Mouse (Mus musculus) left cerebral cortex, postnatal 36 days (tissue): ENCODE data around the gene Inpp4b. TPM values are rescaled to one million over a fixed set of nuclear protein-coding genes. Genes with fewer than 3 reads are reported as not detected.
A peak's percentile ranks its signal among the peaks of the same experiment; 100 is the strongest.

ENCODE experiments used
- DNase-seq, 2 experiments: peaks; one replicate each; pipeline ENCODE4 v3.0.0; 2021 to 2022; ENCODE audit warnings: low spot score in 2 of 2, mixed read lengths in 1 of 2
- intact Hi-C: fragments of 180-260 bp; cut with DNase I; formaldehyde crosslinking; loops from one replicate; pipeline ENCODE4 v1.15.1; 2025
- total RNA-seq, 2 experiments: library from RNA; stranded (reverse); gene quantifications; 2 replicates each; pipeline ENCODE4 v1.2.3; 2021

Gene Inpp4b
- total RNA-seq, 2 experiments from 2014 or later = 9.9 to 13.1 TPM

GRCm38 (mm10) chr8:81859805-81860204 is 517.4 kb downstream of the Inpp4b start:
- no peak for DNase-seq
- intact Hi-C loops = no loop called here

GRCm38 (mm10) chr8:81861311-81861710 is 519.0 kb downstream of the Inpp4b start:
- intact Hi-C loops = no loop called here
- no peak for DNase-seq

GRCm38 (mm10) chr8:81862738-81863137 is 520.4 kb downstream of the Inpp4b start:
- DNase-seq = no peak
- intact Hi-C loops = no loop called here

- no peak for DNase-seq
- intact Hi-C loops = no loop called here
Observed at GRCm38 (mm10) chr8:81864318-81864717, 522.0 kb downstream of the Inpp4b start.

- no peak for DNase-seq
- intact Hi-C loops = no loop called here
Observed at GRCm38 (mm10) chr8:81865664-81866063, 523.3 kb downstream of the Inpp4b start.

- intact Hi-C loops = no loop called here
- DNase-seq = peak in 1 of 2 experiments; percentile 13
Observed at GRCm38 (mm10) chr8:81867020-81867419, 524.7 kb downstream of the Inpp4b start.

- intact Hi-C loops = no loop called here
- no peak for DNase-seq
Observed at GRCm38 (mm10) chr8:81870466-81870865, 528.1 kb downstream of the Inpp4b start.

- no peak for DNase-seq
Observed at GRCm38 (mm10) chr8:81880071-81880470, 537.7 kb downstream of the Inpp4b start.

GRCm38 (mm10) chr8:81884195-81884594 is 541.8 kb downstream of the Inpp4b start:
- intact Hi-C loops = no loop called here

More at GRCm38 (mm10) chr8:81880071-81880470, 537.7 kb downstream of the Inpp4b start:
- intact Hi-C loops = no loop called here

GRCm38 (mm10) chr8:81888843-81889242 is 546.5 kb downstream of the Inpp4b start:
- intact Hi-C loops = no loop called here

More at GRCm38 (mm10) chr8:81884195-81884594, 541.8 kb downstream of the Inpp4b start:
- DNase-seq = no peak

GRCm38 (mm10) chr8:81893292-81893691 is 550.9 kb downstream of the Inpp4b start:
- intact Hi-C loops = no loop called here
- DNase-seq = no peak

More at GRCm38 (mm10) chr8:81888843-81889242, 546.5 kb downstream of the Inpp4b start:
- DNase-seq = no peak

- DNase-seq = no peak
- intact Hi-C loops = no loop called here
Observed at GRCm38 (mm10) chr8:81946812-81947211, 604.5 kb downstream of the Inpp4b start.

GRCm38 (mm10) chr8:81953101-81953500 is 610.7 kb downstream of the Inpp4b start:
- intact Hi-C loops = no loop called here
- no peak for DNase-seq

GRCm38 (mm10) chr8:81985128-81985665 is 642.8 kb downstream of the Inpp4b start:
- intact Hi-C loops = no loop called here
- no peak for DNase-seq

- no peak for DNase-seq
Observed at GRCm38 (mm10) chr8:81992966-81993365, 650.6 kb downstream of the Inpp4b start.

GRCm38 (mm10) chr8:81996239-81996638 is 653.9 kb downstream of the Inpp4b start:
- intact Hi-C loops = no loop called here
- DNase-seq = no peak

More at GRCm38 (mm10) chr8:81992966-81993365, 650.6 kb downstream of the Inpp4b start:
- intact Hi-C loops = no loop called here

- peak; percentile 8 for DNase-seq
- intact Hi-C loops = no loop called here
Observed at GRCm38 (mm10) chr8:81996823-81997222, 654.5 kb downstream of the Inpp4b start.

GRCm38 (mm10) chr8:82004158-82004557 is 661.8 kb downstream of the Inpp4b start:
- intact Hi-C loops = no loop called here
- DNase-seq = no peak

GRCm38 (mm10) chr8:82005466-82005865 is 663.1 kb downstream of the Inpp4b start:
- intact Hi-C loops = no loop called here
- DNase-seq = no peak

- intact Hi-C loops = no loop called here
- DNase-seq = no peak
Observed at GRCm38 (mm10) chr8:82017792-82018191, 675.4 kb downstream of the Inpp4b start.

GRCm38 (mm10) chr8:82027401-82027800 is 685.0 kb downstream of the Inpp4b start:
- intact Hi-C loops = loop anchor here (5.0 to 10.0 kb wide), 2 partner anchors 553 to 680 kb away; no protein-coding TSS in a partner anchor
- no peak for DNase-seq

GRCm38 (mm10) chr8:82028896-82029295 is 686.5 kb downstream of the Inpp4b start:
- DNase-seq = peak in 1 of 2 experiments; percentile 5
- intact Hi-C loops = loop anchor here (5.0 to 10.0 kb wide), 2 partner anchors 554 to 682 kb away; no protein-coding TSS in a partner anchor
